Mouse (Mus musculus) embryonic facial prominence, embryonic 12.5 days (tissue): ENCODE results near the gene Zfp341. TPM values are rescaled to one million over a fixed set of nuclear protein-coding genes. Genes with fewer than 3 reads are reported as not detected.

Experiments
- ATAC-seq: fragments of 200-750 bp; cut with Nextera tagmentation; 2 replicates; pipeline ENCODE4 v1.8.0; 2017; ENCODE audit not compliant: insufficient number of reproducible peaks, insufficient read depth, low FRiP score, low TSS enrichment
- H3K27ac ChIP-seq: fragments of 300-500 bp; sonication (generic); 2 replicates; pipeline ENCODE4 v1.5.1; 2016; ENCODE audit warnings: mild to moderate bottlenecking
- H3K27me3 ChIP-seq: fragments of 300-500 bp; sonication (generic); 2 replicates; pipeline ENCODE4 v1.6.1; 2016; ENCODE audit warnings: mild to moderate bottlenecking, moderate library complexity
- H3K36me3 ChIP-seq: fragments of 300-500 bp; sonication (generic); 2 replicates; pipeline ENCODE4 v1.6.1; 2016; ENCODE audit warnings: mild to moderate bottlenecking
- H3K4me1 ChIP-seq: fragments of 300-500 bp; sonication (generic); 2 replicates; pipeline ENCODE4 v1.6.1; 2016
- H3K4me2 ChIP-seq: fragments of 300-500 bp; sonication (generic); replicated peaks from 2 replicates; pipeline ENCODE4 v1.6.1; 2016; ENCODE audit warnings: mild to moderate bottlenecking, moderate library complexity
- H3K4me3 ChIP-seq: fragments of 300-500 bp; sonication (generic); 2 replicates; pipeline ENCODE4 v1.5.1; 2016; ENCODE audit warnings: mild to moderate bottlenecking
- H3K9ac ChIP-seq: fragments of 300-500 bp; sonication (generic); 2 replicates; pipeline ENCODE4 v1.6.1; 2016; ENCODE audit warnings: mild to moderate bottlenecking, moderate library complexity
- H3K9me3 ChIP-seq: fragments of 300-500 bp; sonication (generic); 2 replicates; pipeline ENCODE4 v1.6.1; 2016; ENCODE audit warnings: mild to moderate bottlenecking, moderate library complexity
- WGBS: fragments of 180-500 bp; shearing (Covaris S2); methylation state at CpG from one replicate; pipeline ENCODE4 v1.1.7; 2016; 5-methylcytosine and 5-hydroxymethylcytosine counted together
- polyA plus RNA-seq: library from polyadenylated mRNA; unstranded; fragments of >200 nt; fragmentation: Nextera tagmentation; extraction: Ambion mirVana; gene quantifications from 2 replicates; pipeline ENCODE4 v1.2.1, GENCODE M21; 2016

Gene Zfp341
- polyA plus RNA-seq, 1 experiment from 2014 or later: 1.7 TPM

DNA sequence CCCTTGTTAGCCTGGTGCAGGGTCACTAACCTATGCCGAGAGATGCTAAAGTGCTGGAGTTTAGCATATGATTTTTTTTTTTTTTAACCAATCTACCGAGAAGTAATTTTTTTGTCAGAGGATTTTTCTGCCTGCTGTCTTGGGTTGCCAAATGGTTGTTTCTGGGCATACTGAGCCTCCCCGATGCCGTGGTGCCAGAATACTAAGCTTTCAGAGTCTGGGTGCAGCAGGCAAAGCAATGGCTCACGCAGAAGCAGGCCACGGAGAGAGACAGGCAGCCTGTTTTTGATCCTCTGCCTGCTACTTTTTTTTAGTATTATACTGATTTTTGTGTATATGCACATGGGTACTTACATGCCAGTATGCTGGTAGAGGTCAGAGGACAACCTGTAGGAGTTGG, 67.8 kb downstream of the Zfp341 start:
- WGBS: 90% methylated on average over 6 of the region's 6 CpGs

DNA sequence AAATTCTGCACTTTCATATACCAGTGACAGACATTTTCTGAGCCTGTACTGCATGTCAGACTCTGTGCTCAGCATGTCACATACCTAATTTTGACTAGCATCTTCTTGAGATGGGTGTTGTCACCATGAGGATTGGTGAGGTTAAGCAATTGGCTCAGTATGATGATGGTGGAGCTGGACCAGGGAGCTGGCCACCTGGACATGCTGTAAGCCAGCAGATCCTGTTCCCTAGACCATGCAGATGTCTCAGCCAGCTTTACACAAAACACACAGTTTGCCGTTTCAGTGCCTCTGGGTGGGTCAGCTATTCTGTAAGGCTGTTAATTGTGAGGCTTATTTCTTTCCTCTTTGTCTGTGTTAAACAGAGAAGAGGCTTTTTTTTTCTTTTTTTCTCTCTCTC, 69.6 kb downstream of the Zfp341 start:
- no peak for ATAC-seq
- Histone ChIP-seq H3K27ac (no peak overlapping the region), H3K27me3 (no peaks in the 10 kb centered on the region), H3K4me1 (peaks cover 12% of the 10 kb centered on the region), H3K9me3 (no peaks in the 10 kb centered on the region), H3K9ac (no peak overlapping the region), H3K4me3 (no peak overlapping the region), H3K4me2 (no peak overlapping the region), H3K36me3 (0 out of 2 replicates have a peak, but pooled peaks cover 13% of the 10 kb centered on the region)
- 43% methylated on average over 1 of the region's 1 CpGs for WGBS

More for the DNA sequence above, 67.8 kb downstream of the Zfp341 start:
- Histone ChIP-seq H3K4me1 (peaks cover 23% of the 10 kb centered on the region), H3K27ac (no peak overlapping the region), H3K4me2 (no peak overlapping the region), H3K9me3 (no peaks in the 10 kb centered on the region), H3K36me3 (0 out of 2 replicates have a peak, but pooled peaks cover 13% of the 10 kb centered on the region), H3K27me3 (no peaks in the 10 kb centered on the region), H3K9ac (no peak overlapping the region), H3K4me3 (no peak overlapping the region)
- no peak for ATAC-seq

DNA sequence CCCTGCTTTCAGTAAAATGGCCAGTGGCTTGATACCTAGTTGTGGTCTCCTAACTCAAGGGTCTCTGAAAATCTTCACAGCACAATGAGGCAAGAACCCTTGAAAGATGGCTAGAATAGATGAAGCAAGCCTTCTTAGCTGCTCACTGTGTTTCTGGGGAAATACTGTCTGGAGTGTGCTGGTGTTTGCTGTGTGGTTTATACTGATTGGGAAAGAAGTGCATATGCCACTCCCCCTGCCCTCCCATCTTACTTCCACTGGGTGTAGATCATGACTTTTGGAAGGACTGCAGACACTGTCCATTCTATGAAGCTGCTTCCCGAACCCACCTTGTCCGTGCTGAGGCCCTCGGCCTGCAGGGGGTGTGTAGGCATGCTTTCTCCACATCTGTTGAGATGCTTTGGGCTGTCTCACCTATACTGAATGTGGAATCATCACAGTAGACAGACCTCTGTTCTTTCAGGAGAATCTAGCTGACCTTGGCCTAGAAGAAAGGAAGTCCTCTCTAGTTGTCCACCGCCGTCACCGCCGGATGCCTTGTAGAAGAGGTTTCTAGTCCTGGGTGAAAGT, 71.9 kb downstream of the Zfp341 start:
- ATAC-seq: no peak
- Histone ChIP-seq H3K9ac (no peak overlapping the region), H3K27ac (no peak overlapping the region), H3K4me2 (no peak overlapping the region), H3K4me1 (0 out of 2 replicates have a peak, but pooled peaks cover 10% of the 10 kb centered on the region), H3K9me3 (no peaks in the 10 kb centered on the region), H3K4me3 (no peak overlapping the region), H3K27me3 (no peaks in the 10 kb centered on the region), H3K36me3 (peaks cover 17% of the 10 kb centered on the region)
- 95% methylated on average over 7 of the region's 7 CpGs for WGBS

DNA sequence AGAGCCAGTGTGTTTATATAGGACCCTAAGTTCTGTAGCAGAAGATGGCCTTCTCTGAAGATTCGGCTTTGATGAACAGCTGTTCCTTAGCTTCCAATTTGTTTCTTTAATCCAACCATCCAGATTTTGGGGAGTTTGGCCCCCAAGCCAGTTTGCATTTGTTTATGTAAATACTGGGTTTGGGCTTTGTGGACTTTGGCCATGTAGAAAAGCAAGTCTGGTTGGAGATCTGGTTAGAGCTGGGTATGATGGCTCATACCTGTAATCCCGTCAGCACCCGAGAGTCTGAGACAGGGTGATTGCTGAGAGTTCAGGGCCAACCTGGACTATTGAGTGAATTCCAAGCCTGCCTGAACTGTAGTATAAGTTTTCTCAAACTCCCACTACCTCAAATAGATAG, 72.7 kb downstream of the Zfp341 start:
- Histone ChIP-seq H3K9ac (no peak overlapping the region), H3K4me3 (no peak overlapping the region), H3K27me3 (no peaks in the 10 kb centered on the region), H3K9me3 (no peaks in the 10 kb centered on the region), H3K4me2 (no peak overlapping the region), H3K4me1 (0 out of 2 replicates have a peak, but pooled peaks cover 6% of the 10 kb centered on the region), H3K27ac (no peak overlapping the region), H3K36me3 (peaks cover 24% of the 10 kb centered on the region)
- no peak for ATAC-seq
- WGBS: 94% methylated on average over 3 of the region's 3 CpGs

DNA sequence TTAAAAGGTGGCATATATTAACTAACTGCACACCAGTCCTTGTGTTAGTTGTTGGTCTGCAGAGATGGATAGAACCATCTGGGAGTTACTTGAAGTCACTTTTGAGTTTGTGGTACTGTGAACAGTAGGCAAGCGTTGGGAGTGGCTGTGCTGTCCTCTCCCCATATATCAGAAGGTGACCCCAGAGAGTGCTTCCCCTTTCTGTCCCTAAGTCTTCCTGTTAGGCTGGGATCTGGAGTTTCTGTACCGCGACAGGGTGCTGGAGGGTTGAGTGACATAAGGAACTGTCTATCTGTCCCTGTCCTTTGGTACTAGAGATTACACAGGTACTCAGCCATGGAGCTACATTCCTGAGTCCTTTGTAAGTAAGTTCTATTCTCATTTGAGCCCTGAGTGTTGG, 73.7 kb downstream of the Zfp341 start:
- H3K4me1 ChIP-seq: 0 out of 2 replicates have a peak, but pooled peaks cover 6% of the 10 kb centered on the region
- H3K4me3 ChIP-seq: no peak overlapping the region
- no peak for ATAC-seq
- no peak overlapping the region for H3K4me2 ChIP-seq
- peaks cover 33% of the 10 kb centered on the region for H3K36me3 ChIP-seq
- no peak overlapping the region for H3K9ac ChIP-seq
- no peaks in the 10 kb centered on the region for H3K9me3 ChIP-seq
- H3K27ac ChIP-seq: no peak overlapping the region
- 90% methylated on average over 3 of the region's 3 CpGs for WGBS
- H3K27me3 ChIP-seq: no peaks in the 10 kb centered on the region

DNA sequence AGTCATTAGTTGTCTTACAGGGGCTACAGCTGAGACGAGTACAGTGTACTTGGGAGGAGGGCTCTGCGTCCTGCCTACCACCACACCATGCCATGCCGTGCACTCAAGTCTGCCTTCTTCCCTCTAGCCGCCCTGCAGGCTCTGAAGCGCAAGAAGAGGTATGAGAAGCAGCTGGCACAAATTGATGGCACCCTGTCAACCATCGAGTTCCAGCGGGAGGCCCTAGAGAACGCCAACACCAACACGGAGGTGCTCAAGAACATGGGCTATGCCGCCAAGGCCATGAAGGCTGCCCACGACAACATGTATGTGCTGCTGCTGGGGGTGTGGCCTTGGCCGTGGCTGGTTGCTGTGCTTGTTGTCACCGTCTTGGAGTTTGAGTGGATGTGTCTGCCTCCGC, 76.3 kb downstream of the Zfp341 start:
- no peak overlapping the region for H3K9ac ChIP-seq
- no peaks in the 10 kb centered on the region for H3K27me3 ChIP-seq
- no peaks in the 10 kb centered on the region for H3K4me1 ChIP-seq
- ATAC-seq: no peak
- no peaks in the 10 kb centered on the region for H3K9me3 ChIP-seq
- 89% methylated on average over 14 of the region's 14 CpGs for WGBS
- no peak overlapping the region for H3K4me2 ChIP-seq
- no peak overlapping the region for H3K4me3 ChIP-seq
- H3K27ac ChIP-seq: no peak overlapping the region
- peaks cover 55% of the 10 kb centered on the region for H3K36me3 ChIP-seq

DNA sequence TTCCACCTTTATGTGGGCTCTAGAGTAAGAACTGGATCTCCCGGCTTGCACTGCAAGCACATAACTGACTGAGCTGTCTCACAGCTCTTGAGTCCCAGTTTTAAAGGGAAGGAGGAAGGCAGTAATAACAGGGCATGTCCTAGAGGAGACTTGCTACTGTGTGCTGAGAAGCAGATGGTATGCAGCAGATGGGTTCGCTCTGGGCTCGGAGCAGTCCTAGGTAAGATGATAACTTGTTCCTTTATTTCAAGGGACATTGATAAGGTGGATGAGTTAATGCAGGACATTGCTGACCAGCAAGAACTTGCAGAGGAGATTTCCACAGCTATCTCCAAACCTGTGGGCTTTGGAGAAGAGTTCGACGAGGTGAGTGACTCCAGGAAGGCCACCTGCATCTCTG, 77.9 kb downstream of the Zfp341 start:
- Histone ChIP-seq H3K9ac (no peak overlapping the region), H3K36me3 (peaks cover 59% of the 10 kb centered on the region), H3K4me3 (no peak overlapping the region), H3K4me1 (no peaks in the 10 kb centered on the region), H3K9me3 (no peaks in the 10 kb centered on the region), H3K27me3 (no peaks in the 10 kb centered on the region), H3K27ac (no peak overlapping the region), H3K4me2 (no peak overlapping the region)
- ATAC-seq: no peak
- 94% methylated on average over 5 of the region's 5 CpGs for WGBS

DNA sequence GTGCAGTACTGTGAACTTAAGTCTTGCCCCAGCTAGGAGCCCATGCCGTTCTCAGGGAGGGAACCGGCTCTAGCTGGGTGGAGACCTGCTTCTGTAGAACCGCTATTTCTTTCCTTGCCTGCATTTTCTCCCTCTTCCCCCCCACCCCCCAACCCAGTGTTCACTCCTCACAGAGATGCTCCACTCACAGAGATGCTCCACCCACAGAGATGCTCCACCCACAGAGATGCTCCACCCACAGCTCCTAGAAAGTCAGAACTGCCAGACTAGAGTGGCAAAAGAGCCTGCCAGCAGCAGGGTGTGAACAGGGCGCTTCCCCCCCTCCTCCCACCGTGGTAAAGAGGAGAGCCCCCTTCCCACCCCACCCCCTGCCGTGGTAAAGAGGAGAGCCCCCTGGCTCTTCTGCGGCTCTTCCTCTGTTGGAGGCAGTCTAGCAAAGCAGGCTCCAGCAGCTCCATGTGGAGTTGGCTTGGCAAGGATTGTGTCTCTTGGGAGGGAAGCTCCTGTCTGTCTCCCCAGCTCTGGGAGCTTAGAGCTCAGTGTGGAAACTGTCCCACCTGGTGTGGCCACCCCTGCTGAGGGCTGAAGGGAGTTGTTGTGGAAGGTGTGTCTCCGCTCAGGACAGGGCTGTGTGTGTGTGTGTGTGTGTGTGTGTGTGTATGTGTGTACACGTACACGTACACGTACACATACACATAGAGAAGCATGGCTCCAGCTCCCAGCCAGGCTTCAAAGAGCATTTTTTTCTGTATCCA, 80.3 kb downstream of the Zfp341 start:
- Histone ChIP-seq H3K4me3 (no peak overlapping the region), H3K27ac (no peak overlapping the region), H3K27me3 (no peaks in the 10 kb centered on the region), H3K4me1 (no peaks in the 10 kb centered on the region), H3K36me3 (peaks cover 59% of the 10 kb centered on the region), H3K9me3 (no peaks in the 10 kb centered on the region), H3K4me2 (no peak overlapping the region), H3K9ac (no peak overlapping the region)
- WGBS: 81% methylated on average over 11 of the region's 11 CpGs
- ATAC-seq: 0 out of 2 replicates have a peak, but pooled peaks have one; percentile 44

DNA sequence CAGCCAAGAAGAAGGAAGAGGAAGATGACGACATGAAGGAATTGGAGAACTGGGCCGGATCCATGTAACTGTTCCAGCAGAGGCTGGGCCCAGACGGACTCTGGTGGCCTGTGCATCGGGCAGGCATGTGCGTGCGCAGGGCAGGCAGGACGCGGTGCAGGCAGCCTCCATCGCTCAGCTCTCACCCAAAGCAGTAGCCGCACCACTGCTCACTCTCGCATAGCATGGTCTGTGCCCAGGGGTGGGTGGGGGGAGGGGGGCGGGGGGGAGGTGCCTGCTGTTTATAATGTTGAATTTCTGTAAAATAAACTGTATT, 80.8 kb downstream of the Zfp341 start:
- H3K27ac ChIP-seq: no peak overlapping the region
- no peaks in the 10 kb centered on the region for H3K4me1 ChIP-seq
- H3K9me3 ChIP-seq: no peaks in the 10 kb centered on the region
- no peak for ATAC-seq
- no peaks in the 10 kb centered on the region for H3K27me3 ChIP-seq
- WGBS: 91% methylated on average over 12 of the region's 12 CpGs
- no peak overlapping the region for H3K4me3 ChIP-seq
- H3K9ac ChIP-seq: no peak overlapping the region
- no peak overlapping the region for H3K4me2 ChIP-seq
- H3K36me3 ChIP-seq: peaks cover 59% of the 10 kb centered on the region

DNA sequence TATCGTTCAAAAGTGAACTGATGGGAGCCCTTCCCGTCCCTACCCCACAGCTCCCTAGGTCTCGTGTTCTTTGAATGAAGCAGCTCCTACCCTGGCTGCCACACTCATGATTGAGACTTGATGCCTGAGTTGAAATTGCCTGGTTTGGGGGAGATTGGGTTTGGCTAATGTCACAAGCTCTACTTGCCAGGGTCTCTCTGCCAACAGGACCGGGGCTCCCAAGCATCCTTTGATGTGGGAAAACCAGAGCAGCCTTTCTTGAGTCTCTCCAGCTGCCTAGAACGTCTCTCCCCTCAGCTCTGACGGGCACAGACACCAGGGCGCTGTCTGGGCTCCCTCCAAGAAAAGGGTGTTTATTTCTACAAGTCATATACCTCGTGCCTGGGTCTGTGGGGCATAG, 82.6 kb downstream of the Zfp341 start:
- Histone ChIP-seq H3K9me3 (no peaks in the 10 kb centered on the region), H3K4me3 (no peak overlapping the region), H3K36me3 (peaks cover 45% of the 10 kb centered on the region), H3K9ac (no peak overlapping the region), H3K4me2 (no peak overlapping the region), H3K27me3 (no peaks in the 10 kb centered on the region), H3K27ac (no peak overlapping the region), H3K4me1 (no peaks in the 10 kb centered on the region)
- WGBS: 77% methylated on average over 8 of the region's 8 CpGs
- ATAC-seq: no peak
